Mouse (Mus musculus): ENCODE data around the gene Mlycd. TPM values are rescaled to one million over a fixed set of nuclear protein-coding genes. Genes with fewer than 3 reads are reported as not detected.

Mlycd gene
- polyA plus RNA-seq, 1 experiment, result 17.1 TPM

DNA sequence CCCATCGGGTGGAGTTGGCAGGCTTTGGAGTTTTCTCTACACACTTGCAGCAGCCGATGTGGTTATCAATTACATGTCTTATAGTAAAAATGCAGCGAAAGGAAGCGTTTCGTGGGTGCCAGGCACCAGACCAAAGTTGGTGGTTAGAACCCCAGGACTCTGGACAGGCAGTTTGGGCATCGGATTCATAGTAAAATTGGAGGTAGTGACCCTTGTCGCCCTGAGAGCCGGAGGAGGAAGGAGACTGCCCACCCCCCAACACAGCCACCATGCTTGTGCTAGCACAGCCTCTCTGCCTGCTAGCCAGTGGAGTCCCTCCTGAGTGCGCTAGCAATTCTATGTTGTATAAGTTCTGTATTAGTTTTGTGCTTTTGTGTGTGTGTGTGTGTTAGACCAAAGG lies 3.9 kb downstream of the Mlycd start:
- no peak for TF ChIP-seq GATA1 (IDR thresholded peaks at IDR 0.05; ENCODE audit: low read length)

DNA sequence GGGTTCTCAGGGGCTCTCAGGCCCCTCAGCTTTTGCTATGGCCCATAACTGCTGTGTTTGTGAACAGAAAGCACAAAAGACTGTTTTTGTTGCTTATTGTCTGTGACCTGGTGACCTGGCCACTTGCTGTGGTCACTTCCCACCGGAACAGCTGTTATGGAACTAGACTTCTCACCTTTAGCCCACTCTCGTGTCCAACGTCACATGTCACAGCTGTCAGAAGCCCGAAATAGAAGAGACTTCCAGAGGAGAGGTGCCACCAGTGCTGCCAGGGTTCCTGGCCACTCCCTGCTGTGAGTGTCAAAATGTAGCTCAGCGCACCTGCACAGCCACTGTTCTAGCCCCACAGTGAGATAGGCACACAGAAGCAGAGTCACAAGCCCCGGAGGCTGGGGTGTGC lies 4.6 kb downstream of the Mlycd start:
- TF ChIP-seq GATA1 (IDR thresholded peaks at IDR 0.05; ENCODE audit: low read length), result no peak

DNA sequence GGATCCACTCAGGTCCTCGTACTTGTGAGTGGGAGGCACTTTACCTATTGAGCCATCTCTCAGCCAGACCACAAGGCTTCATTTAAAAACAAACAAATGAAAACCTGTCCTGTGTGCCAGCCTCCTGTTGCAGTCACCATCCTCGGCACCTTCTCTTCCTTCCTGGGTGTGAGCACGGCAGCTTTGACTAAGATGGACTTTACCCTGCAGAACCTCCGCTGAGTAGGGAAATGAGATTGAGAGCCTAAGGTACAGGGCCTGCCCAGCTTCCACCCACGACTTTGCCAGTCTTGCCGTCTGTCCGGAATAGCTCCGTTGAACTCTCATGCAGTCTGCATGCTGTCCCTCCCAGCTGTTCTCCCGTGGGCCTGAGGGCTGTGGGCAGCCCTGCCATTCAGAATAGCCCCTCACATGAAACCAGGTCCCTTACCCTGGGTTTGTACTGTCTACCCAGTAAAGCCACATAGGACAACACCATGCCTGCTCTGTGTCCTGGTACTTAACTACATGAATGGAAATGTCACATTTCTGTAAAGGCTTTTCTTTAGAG lies 5.5 kb downstream of the Mlycd start:
- TF ChIP-seq GATA1 (IDR thresholded peaks at IDR 0.05; ENCODE audit: low read length), result no peak

DNA sequence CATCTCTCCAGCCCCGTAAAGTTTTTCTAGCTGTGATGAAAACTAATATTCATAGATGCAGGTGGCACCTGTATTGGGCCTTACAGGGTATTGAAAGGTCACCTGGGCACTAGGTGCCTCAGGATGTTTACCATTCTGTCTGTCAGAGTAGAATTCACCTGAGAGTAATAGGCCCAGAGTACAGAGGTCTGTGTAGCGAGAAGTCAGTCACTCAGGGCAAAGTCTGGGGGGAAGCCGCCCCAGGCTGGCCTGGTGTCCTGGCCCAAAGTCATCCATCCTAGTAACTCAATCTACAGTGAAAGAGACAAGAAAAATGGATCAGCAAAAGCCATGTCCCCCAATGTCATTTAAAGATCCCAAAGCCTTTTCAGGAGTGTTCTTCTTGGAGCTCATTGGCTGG lies 6.2 kb downstream of the Mlycd start:
- no peak for TF ChIP-seq GATA1 (IDR thresholded peaks at IDR 0.05; ENCODE audit: low read length)

DNA sequence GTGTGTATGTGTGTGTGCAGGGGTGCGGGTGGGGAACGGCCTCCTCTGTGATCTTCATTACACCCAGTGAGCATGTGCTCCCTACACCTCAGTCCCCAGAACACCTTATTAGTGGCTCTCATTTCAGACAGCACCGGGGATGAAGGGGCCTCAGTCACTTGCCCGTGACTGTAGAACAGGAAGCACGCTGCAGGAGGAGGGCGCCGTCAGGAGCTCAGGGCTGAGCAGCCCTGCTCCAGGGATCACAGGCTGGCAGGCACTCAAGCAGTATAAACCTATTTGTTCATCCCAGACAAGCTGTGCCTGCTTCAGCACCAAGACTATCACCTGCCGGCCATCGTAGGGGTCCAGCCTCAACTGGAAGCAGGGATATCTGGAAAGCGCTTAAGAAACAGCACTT lies 9.2 kb downstream of the Mlycd start:
- no peak for TF ChIP-seq GATA1 (IDR thresholded peaks at IDR 0.05; ENCODE audit: low read length)

DNA sequence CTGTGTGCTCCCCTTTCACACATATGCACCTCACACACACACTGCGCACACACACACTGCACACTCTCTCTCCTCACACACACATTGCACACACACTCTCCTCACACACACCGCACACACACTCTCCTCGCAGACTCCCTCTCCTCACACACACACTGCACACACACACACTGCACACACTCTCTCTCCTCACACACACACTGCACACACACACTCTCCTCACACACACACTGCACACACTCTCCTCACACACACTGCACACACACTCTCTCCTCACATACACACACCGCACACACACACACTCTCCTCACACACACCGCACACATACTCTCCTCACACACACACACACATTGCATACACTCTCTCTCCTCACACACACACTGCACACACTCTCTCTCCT lies 10.0 kb downstream of the Mlycd start:
- TF ChIP-seq GATA1 (IDR thresholded peaks at IDR 0.05; ENCODE audit: low read length), result no peak

DNA sequence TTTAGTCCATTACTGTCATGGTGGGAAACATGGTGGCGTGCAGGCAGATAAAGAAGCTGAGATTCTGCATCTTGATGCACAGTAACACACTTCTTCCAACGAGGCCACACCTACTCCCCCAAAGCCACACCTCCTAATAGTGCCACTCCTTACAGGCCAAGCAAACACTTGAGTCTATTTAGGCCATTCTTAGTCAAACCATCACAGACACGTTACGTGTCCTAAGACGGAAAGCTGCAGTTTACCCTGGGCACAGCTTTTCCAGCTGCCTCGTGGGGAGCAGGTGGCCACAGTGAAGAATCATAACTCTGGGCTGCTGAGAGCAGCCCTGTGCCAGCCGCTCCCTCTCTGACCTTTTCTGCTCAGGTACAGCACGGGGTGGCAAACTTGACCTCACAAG lies 13.6 kb downstream of the Mlycd start:
- no peak for TF ChIP-seq GATA1 (IDR thresholded peaks at IDR 0.05; ENCODE audit: low read length)

DNA sequence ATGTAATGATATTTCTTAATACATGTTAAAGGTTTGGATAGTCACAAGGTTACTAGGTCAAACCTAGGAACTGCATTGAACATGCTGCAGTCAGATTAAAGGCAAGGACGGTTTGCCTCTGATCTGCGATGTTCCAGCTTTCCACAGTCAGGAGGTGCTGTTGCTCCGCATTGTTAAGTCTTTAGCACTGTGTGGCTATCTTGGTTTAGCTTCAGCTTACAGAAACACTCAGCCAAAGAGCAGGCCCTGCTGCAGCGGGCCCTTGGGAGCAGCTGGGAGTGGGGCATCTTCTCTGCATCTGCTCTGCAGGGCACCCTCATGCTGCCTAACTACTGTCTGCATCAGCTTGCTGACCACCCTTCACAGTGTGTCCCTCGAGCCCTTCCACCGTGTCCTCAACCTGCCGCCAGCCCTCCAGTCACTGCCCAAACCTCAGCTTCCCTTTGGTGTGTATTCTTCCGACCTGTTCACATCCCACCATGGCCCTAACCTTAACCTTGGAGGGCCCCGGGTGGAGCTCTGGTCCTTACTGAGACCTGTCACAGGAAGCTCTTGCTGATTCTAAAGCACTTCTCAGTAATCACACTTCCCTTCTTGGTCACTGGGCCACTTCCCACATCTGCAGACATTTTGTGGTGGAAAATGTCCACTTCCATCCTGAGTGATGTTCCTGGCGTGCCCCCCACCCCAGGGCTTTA lies 17.5 kb downstream of the Mlycd start:
- TF ChIP-seq GATA1 (IDR thresholded peaks at IDR 0.05; ENCODE audit: low read length), result no peak

DNA sequence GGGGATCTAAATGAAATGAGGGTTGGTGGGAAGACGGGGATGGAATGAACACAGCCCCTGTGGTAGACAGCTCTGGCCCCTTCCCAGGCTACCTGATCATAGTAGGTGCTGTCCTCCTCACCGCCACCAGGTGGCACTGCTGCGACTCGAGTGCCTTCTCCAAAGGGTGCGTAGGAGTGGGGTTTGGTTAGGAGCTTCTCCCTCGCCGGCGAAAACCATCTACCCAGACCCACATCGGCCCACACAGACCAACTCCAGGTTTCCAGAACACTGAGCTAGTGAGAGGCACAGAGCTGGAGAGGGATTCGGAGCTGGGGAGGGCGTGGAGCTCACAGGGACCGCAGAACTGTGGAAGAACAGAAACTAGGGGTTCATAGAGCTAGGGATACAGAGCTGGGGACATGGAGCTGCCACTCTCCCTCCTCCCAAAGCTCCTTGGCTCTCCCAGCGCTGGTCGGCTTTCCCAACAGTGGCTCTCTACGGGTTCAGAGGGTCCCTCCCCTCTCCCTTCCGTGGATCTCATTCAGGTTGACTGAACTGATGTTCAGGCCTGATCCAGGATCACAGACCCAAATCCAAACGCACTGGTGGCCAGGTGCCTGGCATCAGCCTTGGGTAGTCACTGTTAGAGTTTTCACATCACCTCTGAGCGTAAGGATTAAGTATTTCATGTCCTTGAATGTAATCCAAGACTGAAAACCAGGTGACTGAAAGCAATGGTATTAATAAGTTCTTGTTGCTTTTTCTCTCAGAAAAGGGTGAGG lies 18.2 kb downstream of the Mlycd start:
- TF ChIP-seq GATA1 (IDR thresholded peaks at IDR 0.05; ENCODE audit: low read length), result no peak

DNA sequence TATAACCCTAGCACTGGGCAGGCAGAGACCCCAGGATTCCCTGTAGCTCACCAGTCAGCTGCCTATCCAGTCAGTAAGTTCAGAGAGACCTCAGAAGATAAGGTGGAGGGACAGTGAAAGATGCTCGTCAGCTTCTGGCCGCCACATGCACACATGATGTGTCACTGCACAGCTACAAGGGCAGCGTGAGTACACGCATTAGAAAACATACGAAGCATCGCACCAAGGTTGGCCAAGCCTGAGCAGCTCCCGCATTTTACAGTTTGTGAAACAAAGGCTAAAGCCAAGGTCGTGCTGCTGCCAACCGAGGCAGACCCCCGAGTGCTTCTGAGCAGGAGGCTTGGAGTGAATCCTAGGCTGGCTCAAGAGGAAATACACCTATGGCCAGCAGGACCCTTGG lies 18.9 kb downstream of the Mlycd start:
- TF ChIP-seq GATA1 (IDR thresholded peaks at IDR 0.05; ENCODE audit: low read length), result no peak

DNA sequence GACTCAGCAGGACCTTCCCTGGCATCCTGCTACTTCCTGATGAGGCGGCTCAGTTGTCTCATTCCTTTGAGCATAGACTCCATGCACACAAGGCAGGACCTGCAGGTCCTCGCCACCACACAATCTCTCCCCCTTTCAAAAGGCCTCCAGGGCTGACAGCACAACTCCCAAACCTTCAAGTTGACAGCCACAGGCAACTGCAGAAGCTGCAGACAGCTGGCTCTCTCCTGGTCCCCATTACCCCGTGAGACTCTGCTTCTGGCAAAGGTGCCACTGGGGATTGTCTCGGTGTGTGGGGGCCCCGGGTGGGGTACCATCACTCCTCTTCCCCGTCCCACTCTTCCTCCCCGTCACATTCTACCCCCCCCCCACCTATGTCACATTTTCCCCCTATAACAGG lies 25.6 kb downstream of the Mlycd start:
- TF ChIP-seq GATA1 (IDR thresholded peaks at IDR 0.05; ENCODE audit: low read length), result no peak

DNA sequence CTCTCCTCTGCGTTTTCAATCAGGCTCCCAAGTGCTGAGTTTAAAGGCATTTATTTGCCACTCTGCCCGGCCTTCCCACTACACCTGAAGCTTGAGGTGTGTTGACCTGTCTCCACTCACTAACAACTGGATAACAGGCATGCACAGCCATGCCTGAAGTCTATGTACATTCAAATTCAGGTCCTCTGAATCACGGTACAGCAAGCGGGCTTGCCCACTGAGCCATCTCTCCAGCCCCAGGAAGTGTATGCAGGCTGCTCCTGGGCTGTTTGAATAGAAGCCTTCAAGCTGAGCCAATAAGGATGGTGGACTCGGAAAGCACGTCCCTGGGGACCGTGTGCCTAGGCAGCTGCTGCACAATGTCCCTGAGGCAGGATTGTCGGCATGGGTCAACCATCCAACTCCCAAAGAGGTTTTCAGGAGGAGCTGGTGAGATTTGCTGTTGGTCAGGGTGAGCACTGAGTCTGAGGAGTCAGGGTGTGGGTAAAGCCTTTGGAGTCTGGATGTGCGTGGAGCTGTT lies 27.0 kb downstream of the Mlycd start:
- TF ChIP-seq GATA1 (IDR thresholded peaks at IDR 0.05; ENCODE audit: low read length), result no peak

DNA sequence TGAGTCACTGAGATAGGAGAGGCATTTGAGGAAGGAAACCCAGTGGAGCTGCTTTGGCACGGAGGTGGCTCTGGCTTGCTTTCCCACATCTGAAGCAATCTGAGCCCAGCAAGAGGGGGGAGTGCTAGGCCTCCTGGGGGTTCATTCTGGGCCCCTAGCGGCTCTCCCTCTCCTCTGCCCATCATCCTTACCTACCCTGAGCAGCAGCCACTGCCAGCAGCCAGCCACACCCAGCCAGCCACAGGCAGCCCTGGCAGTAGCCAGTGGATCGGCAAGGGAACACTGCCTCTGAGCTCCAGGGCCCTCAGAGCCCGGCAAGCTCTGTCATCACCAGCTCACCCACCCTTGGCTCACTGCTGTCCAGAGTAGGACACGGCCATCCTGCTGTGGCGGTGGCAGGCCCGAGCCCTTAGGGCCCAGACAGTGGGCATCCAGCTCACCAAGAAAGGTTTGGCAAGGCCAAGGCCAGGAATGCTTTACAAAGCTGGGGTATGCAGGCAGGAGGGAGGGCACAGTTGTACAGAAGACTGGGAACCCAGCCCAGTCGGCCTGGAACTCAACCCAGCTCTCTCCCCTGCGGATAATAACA lies 27.5 kb downstream of the Mlycd start:
- no peak for TF ChIP-seq GATA1 (IDR thresholded peaks at IDR 0.05; ENCODE audit: low read length)

DNA sequence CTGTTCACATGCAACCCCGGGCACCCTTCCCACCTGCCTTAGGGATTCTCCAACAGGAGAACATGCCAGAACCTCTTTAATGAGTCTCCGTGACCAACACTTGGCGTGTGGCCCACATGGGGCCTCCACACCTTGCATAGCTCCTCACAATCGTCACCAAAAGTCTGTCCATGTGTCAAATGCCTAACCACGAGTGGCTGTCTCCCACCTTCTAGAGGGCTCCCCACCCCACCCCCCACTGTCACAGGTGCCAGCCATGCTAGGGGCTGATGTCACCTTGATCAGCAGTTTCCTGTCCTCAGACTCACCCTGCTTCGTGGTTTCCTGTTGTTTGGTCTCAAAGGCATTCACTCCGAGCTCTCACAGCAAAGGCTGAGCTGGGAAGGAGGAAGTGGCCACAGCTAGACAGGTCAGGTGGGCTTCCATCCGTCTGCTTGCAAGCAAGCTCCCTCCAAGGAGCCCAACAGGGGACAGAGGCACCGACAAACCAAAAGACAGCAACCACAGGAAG lies 29.0 kb downstream of the Mlycd start:
- TF ChIP-seq GATA1 (IDR thresholded peaks at IDR 0.05; ENCODE audit: low read length), result no peak

DNA sequence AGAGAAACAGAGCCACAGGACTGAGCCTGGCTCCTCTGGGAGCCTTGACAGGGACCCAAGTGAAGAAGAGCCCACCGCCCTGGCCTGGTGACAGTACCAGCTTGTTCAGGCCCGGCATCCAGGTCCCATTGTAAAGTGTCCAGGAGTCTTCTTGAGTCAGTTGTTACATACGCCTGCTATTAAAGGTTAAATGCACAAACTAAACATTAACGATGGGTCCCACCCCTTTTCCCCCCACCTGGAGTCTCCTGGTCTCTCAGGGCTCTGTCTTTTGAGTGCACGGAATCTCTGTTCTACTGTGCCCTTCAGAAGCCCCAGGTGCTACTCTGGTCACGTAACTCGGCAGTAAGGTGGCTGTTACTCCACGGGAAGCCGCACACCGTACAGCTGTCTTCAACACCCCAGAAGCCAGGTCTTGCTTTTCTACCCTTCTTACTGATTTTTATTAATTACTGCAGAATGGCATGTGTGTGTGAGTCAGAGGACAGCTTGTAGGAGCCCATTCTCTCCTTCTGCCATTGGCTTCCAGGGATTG lies 29.6 kb downstream of the Mlycd start:
- no peak for TF ChIP-seq GATA1 (IDR thresholded peaks at IDR 0.05; ENCODE audit: low read length)

DNA sequence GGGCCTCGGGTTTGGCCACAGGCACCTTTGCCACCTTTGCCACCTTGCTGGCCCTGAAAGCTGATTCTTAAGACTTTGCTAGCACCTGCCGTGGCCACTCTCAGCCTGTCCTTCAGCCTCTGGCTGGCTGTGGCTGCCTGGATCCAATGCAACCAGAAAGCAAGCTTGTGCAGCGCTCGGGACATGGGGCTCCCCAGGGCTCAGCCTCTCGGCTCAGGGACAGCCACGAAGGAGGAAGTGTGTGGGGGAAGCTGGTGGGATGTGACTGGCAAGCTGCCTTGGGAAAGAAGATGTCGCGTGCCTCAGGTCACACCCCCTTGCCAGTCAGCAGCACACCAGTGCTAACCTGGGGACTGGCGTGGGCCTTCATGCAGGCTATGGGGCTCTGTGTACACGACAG lies 30.1 kb downstream of the Mlycd start:
- no peak for TF ChIP-seq GATA1 (IDR thresholded peaks at IDR 0.05; ENCODE audit: low read length)
